Mouse (Mus musculus): ENCODE measurements at regions not wholly inside any gene's neighbourhood (a gene's known extent, or its start where the extent isn't known, plus 50 kb on each side); places are given as distances from the start of the nearest gene placed in this dataset.

DNA sequence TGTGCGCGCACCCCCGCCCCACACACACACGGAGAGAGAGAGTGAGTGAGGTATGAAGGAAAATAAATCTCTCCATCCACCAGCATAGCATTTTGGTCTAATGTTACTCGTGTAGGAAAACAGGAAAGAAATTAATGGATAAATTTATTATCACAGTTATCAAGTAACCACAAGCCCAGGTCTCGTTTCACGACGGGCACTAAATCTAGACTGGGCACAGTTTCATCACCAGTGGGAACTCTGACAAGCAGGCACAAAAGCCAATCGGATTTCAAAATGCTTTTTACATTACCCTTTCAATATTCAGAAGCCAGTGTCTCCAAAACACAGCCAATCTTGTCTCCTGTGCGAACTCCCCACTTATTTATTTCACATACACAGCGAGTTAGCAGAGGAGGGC is 244.9 kb upstream of the Lrtm1 start:
- DNase-seq (ENCODE audit: low read depth, low spot score), result no peak

DNA sequence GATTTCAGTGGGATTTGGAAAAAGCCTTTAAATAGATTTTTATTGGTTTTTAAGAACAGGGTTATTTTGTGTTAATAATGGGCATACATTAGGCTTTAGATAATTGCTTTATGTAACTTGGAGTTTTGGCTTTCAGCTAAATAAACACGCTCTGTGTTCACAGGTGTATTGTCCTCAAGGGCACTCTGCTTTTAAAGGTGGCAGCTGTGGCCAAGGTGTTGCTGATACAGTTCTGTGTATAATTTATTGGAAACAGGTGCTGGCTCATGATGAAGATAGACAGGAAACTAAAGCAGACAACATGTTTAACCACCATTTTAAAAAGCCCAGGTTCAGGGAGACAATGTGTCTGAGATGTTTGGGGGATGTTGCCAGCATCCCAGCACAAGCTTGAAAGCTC is 242.3 kb upstream of the Lrtm1 start:
- no peak for DNase-seq (ENCODE audit: low read depth, low spot score)

DNA sequence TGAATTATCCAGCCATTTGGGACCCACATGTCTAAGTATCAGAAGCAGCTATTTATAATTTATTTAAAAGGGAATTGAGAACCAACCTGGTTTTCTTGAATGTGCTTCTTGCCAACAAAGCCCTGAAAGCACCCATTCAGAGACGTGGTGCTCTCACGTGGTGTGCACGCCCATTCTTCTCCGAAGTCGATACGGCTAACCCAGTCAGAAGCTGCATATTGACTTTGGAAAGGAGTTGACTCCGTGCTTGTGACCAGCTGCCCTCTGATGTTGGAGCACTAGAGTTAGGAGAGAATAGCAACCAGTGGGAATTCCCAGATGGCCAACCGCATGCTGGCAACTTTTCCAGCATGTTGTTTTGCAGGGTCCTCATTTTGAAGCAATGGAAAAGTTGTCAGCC is 240.2 kb upstream of the Lrtm1 start:
- DNase-seq (ENCODE audit: low read depth, low spot score), result no peak

DNA sequence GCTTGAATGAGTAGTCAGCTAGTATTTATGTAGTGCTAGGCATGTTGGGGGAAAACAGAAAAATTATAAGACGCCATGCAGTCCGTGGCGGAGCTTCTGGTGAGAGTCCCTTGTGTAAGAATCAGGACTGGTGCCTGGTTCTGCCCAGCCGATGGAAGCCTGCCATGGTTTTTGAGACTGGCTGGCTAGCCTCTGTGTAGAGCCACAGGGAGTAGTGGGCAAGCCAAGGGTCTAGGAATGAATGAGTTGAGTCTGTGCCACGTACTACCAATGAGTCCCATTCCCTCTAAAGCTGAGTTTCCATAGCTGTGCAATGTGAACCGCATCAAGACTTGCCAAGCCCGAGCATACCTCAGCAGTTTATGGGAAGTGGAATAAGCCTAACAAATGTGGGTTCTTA is 236.3 kb upstream of the Lrtm1 start:
- DNase-seq (ENCODE audit: low read depth, low spot score), result peak; percentile 24

DNA sequence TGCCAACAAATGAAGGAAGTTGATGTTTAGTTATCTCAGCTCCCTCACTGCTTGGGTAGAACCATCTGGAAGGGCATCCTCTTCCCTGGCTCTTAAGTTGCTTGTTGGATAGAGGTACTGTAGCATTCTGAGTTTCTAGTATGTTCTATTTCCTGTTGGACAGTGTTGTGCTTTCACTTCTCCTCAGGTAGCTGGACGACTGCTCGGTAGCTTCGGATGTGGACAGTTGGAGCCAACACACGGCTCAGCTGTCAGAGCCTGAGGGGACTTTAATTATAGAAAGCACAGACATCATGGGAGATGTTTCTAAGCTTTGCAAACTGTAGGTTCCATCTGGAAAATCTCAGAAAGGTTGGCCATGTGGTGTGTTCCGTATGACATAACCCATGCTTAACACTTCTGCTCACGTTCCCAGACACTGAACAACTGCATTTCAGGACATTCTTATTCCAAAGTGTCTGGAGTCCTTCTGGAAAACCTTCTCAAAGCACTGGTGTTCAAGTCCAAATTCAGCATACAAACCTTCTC is 233.8 kb upstream of the Lrtm1 start:
- DNase-seq (ENCODE audit: low read depth, low spot score), result no peak

DNA sequence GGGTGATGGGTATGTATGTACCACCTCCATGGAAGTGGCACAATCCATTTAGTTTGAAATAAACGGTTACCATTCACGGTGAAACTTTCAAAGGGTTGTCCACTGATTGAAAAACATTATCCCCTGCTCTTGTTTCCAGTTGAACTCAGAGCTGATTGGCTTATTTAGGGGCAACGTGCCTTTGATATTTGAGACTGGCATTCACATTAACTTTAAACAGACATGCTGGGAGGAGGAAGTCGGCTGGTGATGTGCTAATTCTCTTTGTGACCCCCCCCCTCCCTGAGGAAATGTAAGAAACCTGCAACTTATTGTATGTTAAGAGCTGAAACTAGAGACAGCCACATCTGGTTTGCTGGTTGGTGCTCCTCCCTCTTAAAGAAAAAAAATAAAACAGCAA is 219.7 kb upstream of the Lrtm1 start:
- no peak for DNase-seq (ENCODE audit: low read depth, low spot score)

DNA sequence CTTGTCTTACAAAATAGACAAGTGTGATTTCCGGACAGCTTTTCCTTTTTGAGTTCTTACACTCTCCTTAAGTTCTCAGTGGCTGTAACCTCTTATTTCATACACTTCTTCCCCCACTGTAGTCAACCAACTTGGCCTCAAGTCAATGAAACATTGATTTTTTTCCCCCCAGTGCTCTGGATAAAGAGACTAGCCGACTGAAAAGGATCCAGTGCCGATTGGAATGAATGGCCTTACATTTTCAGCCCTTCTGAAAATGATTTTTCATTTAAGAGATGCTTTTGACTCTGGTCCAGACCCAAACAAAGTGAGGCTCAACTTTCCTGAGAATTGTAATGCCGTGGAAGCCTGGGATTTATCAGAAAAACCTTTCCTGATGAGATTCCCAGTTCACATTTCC is 216.3 kb upstream of the Lrtm1 start:
- DNase-seq (ENCODE audit: low read depth, low spot score), result no peak

DNA sequence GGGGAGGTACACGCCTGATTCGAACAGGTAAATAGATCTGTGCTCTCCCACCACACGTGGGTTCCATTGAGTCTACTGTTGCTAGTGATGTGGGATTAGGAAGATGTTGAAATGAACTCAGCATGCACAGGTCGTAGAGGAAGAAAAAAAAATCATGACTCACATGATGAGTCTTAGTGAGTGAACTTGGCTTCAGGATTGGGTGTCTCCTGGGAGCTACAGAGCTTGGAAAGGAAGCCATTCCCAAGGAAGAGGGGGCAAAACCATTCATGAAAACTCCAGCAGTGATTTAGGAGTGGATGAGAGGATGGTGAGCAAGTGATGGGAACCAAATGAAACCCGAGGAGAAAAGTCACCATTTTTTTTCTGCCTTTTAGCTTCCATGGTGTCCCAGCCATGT is 215.9 kb upstream of the Lrtm1 start:
- DNase-seq (ENCODE audit: low read depth, low spot score), result no peak

DNA sequence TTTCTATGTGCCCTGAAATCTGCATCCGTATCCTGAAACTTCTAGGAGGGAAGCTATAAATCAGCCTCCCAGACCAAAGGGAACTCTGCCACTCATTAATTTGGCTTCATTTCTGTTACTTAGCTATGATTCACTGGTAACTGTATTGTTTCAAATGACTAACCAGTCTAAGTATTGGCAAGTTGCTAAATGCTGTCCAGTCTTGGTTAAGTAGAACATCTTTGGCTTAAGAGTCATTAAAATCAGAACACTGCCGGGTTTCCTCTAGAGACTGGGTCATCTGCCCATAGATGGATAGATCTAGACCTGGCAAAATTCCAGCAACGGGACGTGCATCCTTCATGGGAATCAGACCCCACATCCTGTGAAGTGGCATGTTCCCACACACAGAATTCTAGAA is 209.9 kb upstream of the Lrtm1 start:
- no peak for DNase-seq (ENCODE audit: low read depth, low spot score)

DNA sequence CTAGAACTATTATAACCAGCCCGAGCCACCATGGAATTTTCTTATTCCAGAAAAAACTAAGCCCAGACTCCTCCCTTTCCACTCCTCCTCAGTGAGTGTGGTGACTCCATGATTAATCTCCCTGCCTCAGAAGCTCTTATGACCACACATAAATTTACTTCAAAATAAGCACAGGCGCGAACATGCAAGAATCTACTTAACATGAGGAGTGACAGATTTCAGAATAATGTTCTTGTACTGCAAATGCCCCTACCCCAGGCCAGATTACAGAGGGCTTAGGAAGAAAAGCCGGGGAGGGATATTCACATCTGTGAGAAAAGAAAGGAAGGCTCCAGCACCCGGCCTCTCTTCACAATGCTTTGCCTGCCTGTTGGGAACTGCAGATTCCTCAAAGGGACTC is 208.7 kb upstream of the Lrtm1 start:
- no peak for DNase-seq (ENCODE audit: low read depth, low spot score)

DNA sequence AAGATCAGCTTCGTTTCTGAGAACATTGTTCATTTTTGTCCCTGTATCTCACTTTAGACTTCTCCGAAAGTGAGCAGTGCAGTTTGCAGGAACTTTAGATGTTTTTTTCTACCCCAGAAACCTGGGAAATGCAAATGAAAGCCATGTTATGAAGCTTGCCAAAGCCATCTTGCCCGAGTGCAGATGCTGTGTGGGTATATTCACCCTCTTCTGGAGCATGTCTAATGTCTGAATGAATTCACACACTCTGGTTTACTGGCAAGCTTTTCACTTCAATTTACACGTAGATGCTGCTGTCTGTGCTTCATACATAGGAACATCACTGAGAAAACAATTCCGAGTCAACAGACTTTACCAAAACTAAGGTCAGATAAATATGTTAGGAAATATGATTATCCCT is 197.0 kb upstream of the Lrtm1 start:
- no peak for DNase-seq (ENCODE audit: low read depth, low spot score)

DNA sequence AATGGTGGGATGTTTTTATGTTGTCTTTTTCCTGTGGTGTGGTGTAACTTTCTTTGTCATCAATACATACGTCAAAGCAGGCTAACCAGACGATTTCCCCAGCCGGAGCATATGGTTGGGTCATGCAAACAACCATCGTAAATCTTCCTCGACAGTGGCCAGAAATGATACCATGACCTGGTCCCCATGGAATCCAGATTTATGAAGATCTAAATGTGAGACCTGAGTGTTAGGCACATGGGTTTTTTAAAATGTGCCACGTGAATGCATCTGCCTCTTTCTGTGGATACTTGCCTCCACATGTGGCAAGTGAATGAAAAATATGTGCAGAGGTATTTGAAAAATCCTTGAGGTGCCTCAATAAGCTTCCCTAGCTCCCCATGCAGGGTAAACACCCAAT is 190.8 kb upstream of the Lrtm1 start:
- no peak for DNase-seq (ENCODE audit: low read depth, low spot score)

DNA sequence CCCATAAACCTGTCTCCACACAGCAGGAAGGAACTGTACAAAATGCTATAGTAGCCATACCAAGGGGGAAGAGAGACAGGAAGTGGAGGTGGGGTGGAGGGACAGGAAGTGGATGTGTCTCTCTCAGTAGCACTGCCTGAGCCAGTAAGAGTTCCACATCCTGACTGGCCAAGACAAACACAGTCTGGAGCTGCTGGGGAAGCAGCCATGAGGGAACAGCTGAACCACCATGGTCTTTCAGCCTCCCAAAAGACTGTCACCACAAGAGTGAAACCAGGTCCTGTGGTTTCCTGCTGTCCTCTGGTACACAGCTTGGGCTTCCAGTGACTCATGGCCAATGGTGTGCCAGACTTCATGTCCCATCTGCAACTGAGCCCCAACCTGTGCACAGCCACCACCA is 180.9 kb upstream of the Lrtm1 start:
- no peak for DNase-seq (ENCODE audit: low read depth, low spot score)

DNA sequence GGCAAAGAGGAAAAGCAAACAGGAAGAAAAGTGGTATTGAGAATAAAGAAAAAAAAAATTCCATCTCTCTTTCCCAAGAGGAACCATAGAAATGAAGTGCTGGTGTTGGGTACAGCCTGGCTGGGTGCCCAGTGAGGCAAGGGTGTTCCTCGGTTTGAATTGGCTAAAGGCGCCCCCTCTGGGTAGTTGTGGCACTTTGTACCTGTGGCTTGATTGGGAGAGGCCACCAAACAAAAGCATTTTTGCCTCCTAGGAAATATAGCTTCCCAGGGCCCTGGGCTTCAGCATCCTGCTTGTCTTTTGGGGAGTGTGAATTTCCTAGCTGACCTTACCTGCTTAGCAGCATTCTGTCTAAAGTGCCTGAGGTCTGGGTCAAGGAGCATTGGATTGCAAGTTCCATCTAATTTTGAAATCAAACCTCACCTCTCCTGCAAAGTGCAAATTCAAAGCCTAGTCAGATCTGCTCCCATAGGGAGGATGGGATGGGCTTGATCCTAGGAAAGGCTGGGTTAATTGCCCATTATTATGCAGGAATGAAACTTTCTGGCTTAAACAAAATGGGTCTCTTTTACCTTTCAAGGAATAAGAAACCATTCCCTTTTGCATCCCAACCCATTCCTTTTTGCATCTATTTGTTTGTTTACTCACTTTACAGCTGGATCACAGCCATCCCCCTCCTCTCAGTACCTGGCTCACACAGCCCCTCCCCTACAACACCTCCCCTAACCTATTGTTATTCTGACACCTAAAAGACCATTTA is 169.0 kb upstream of the Lrtm1 start:
- no peak for DNase-seq (ENCODE audit: low read depth, low spot score)

Measured in brain, embryonic 18.5 days (tissue).